Mouse (Mus musculus) thymus, adult 2 months (tissue): Measurements from ENCODE around the gene Pkd1l1.

Experiments
- CTCF ChIP-seq: fragments of 200-500 bp; IDR thresholded peaks from 2 replicates; pipeline ENCODE4 v1.5.1; 2012; ENCODE audit warnings: mild to moderate bottlenecking, control low read depth, low read length, moderate library complexity, borderline replicate concordance; ENCODE audit not compliant: control insufficient read depth, poor library complexity, insufficient read depth; ENCODE audit errors: extremely low read depth
- POLR2A ChIP-seq: fragments of 200-500 bp; IDR thresholded peaks from 2 replicates; pipeline ENCODE4 v1.6.1; 2012; ENCODE audit warnings: mild to moderate bottlenecking, low read length, control low read depth, moderate library complexity; ENCODE audit not compliant: control insufficient read depth, poor library complexity, insufficient read depth; ENCODE audit errors: extremely low read depth

- TF ChIP-seq CTCF (no peak), POLR2A (no peak)
These were observed 183.9 kb downstream of the Pkd1l1 start for GRCm38 (mm10) chr11:8789186-8789585.
